Mouse (Mus musculus): ENCODE results near the gene Mtr. TPM values are rescaled to one million over a fixed set of nuclear protein-coding genes. Genes with fewer than 3 reads are reported as not detected.
"Not testable (repeated sequence)": the region's sequence is repeated elsewhere in the genome, so short reads cannot be mapped to it uniquely, and the experiment has no call there.

Mtr gene
- polyA plus RNA-seq, 1 experiment from 2014 or later, result 13.0 TPM

DNA sequence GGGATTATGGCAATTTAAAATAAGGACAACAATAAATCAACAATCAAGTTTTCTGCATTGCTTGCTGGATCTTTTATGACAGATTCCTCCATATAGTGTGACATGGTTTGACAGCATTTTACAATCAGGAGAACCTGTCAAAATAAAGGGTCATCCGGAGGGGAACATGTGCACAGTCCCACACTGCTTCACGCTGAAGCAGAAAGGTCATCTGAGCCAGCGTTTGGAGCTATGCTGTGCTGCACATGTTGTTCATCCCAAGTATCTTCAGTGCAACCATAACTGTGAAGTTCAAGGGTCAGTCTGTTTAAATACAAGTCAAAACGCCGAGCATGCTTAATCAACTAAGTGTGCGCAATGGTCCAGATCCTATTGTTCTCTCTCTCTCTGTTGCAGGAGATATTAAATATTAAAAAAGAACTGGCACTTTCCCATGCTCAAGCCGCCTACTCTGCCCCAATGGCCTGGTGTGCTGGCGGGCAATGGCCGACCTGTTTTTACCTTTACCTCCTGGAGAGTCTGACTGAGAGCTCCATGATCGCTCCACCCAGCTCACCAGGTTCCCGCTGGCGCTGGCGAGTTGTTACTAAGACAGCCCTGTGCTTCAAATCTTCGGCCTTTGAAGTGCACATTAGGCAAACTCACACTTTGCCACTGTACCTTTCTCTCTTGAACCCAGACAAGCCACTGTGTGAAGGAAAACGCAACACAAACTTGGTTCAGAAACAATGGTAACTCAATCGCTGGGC lies 81.8 kb downstream of the Mtr start:
- 36% methylated on average over 16 of the region's 16 CpGs for WGBS
- Histone ChIP-seq H3K36me3 (peaks cover 4% of the 10 kb centered on the region; the same call in 1 of the 2 replicates), H3K4me3 (no peak overlapping the region), H3K27me3 (ENCODE audit: insufficient read depth, poor library complexity, severe bottlenecking) (no peaks in the 10 kb centered on the region), H3K27ac (no peak overlapping the region), H3K9me3 (no peaks in the 10 kb centered on the region), H3K4me1 (replicated peaks) (0 out of 2 replicates have a peak, but pooled peaks cover 10% of the 10 kb centered on the region)
- no peak for DNase-seq (ENCODE audit: low spot score)

DNA sequence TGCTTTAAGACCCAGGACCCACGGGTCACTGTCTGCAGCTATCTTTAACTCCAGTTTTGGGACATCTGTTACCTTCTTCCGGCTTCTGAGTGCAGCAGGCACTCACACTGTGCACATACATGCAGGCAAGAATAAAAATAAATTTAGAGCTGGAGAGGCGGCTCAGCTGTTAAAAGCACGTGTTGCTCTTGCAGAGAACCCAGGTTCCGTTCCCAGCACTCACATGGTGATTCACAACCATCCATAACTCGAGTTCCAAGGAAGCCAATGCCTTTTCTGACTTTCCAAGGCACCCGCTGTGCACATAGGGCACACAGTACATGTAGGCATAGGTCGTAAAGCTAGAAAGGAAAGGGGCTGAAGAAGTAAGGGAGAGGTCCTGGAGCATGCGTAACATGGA lies 90.6 kb downstream of the Mtr start:
- no peaks in the 10 kb centered on the region for H3K27me3 ChIP-seq (ENCODE audit: insufficient read depth, poor library complexity, severe bottlenecking)
- WGBS, result 86% methylated on average over 9 of the region's 9 CpGs
- H3K36me3 ChIP-seq, result no peaks in the 10 kb centered on the region
- no peaks in the 10 kb centered on the region for H3K9me3 ChIP-seq
- no peak for DNase-seq (ENCODE audit: low spot score)
- H3K4me1 ChIP-seq (replicated peaks), result peaks cover 5% of the 10 kb centered on the region; the same call in 1 of the 2 replicates
- no peak overlapping the region for H3K4me3 ChIP-seq
- H3K27ac ChIP-seq, result no peak overlapping the region

DNA sequence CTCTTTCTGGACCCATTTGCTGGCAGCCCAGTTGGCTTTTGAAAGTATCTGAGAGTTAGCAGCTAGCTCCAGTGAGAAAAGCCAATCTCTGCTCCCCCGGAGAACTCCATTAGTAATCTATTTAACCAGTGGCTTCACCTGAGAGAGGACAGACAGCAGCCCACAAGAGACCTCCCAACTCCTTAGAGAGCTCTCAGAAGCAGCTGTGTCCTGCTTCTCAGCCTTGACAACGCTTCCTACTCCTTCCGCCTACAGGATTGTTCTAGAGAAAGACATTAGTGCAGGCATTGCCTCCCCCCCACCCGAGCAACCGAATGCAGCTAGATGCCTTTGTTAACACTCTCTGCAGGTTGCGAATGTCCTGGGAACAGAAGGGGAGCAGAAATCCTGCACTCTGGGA lies 91.5 kb downstream of the Mtr start:
- WGBS, result 16% methylated on average over 6 of the region's 6 CpGs
- Histone ChIP-seq H3K4me3 (no peak overlapping the region), H3K27ac (no peak overlapping the region), H3K36me3 (no peaks in the 10 kb centered on the region), H3K9me3 (no peaks in the 10 kb centered on the region), H3K4me1 (replicated peaks) (peaks cover 5% of the 10 kb centered on the region; the same call in 1 of the 2 replicates), H3K27me3 (ENCODE audit: insufficient read depth, poor library complexity, severe bottlenecking) (no peaks in the 10 kb centered on the region)
- no peak for DNase-seq (ENCODE audit: low spot score)

DNA sequence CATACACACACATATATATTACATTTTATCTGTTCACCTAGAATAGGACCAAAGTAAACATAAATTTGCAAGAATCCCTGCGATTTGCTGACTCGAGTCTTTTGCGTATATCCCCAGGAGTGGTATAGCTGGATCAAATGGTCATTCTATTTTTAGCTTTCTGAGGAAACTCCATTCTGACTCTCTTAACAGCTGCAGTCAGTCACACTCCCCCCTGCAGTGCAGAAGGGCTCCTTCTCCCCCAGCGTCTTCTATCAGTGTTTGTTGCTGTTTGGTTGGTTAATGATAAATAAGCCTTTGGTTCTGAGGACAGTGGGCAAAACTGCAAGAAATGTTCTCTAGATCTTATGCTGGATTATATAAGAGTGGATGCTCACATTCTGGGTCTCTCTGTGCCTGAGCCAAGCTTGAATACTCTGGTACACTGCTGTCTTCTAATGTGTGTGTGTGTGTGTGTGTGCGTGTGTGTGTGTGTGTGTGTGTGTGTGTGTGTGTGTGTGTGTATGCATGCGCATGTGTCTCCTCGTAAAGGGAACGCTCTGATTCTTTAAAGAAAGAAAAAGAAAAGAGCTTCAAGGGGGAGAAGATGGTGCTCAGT lies 92.4 kb downstream of the Mtr start:
- Histone ChIP-seq H3K27me3 (ENCODE audit: insufficient read depth, poor library complexity, severe bottlenecking) (no peaks in the 10 kb centered on the region), H3K36me3 (no peaks in the 10 kb centered on the region), H3K9me3 (no peaks in the 10 kb centered on the region), H3K27ac (no peak overlapping the region), H3K4me3 (no peak overlapping the region), H3K4me1 (replicated peaks) (peaks cover 5% of the 10 kb centered on the region; the same call in 1 of the 2 replicates)
- DNase-seq (ENCODE audit: low spot score), result no peak
- 71% methylated on average over 8 of the region's 8 CpGs for WGBS

DNA sequence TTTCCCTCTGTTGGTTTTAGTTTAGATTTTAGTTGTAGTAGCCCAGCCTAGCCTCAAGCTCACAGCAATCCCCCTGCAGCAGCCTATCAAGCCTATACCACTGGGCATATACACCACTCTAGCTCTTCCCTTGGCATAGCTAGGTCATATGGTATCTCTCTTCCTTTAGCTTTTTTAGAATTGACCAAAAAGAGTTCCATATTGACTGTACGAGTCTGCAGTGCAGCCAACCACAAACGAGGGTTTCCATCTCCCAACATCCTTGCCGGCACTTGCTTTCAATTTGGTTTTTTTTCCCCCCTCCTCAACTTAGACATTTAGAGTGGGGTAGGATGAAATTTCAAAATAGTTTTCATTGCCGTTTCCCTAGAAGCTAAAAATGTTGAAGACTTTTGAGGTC lies 95.5 kb downstream of the Mtr start:
- DNase-seq (ENCODE audit: low spot score), result no peak
- Histone ChIP-seq H3K4me3 (no peak overlapping the region), H3K4me1 (replicated peaks) (peaks cover 13% of the 10 kb centered on the region), H3K27me3 (ENCODE audit: insufficient read depth, poor library complexity, severe bottlenecking) (no peaks in the 10 kb centered on the region), H3K27ac (no peak overlapping the region), H3K36me3 (no peaks in the 10 kb centered on the region), H3K9me3 (no peaks in the 10 kb centered on the region)
- 91% methylated on average over 4 of the region's 4 CpGs for whole genome bisulfite sequencing

GRCm38 (mm10) chr13:12160121-12160475 lies 97.8 kb downstream of the Mtr start:
- Histone ChIP-seq H3K4me1 (replicated peaks) (peaks cover 8% of the 10 kb centered on the region; the same call in 1 of the 2 replicates), H3K9me3 (no peaks in the 10 kb centered on the region), H3K27ac (no peak overlapping the region), H3K4me3 (no peak overlapping the region), H3K36me3 (no peaks in the 10 kb centered on the region), H3K27me3 (ENCODE audit: insufficient read depth, poor library complexity, severe bottlenecking) (no peaks in the 10 kb centered on the region)
- DNase-seq (ENCODE audit: low spot score), result no peak
- 88% methylated on average over 3 of the region's 3 CpGs for WGBS

GRCm38 (mm10) chr13:12159288-12160120 lies 98.4 kb downstream of the Mtr start:
- no peak overlapping the region for H3K4me3 ChIP-seq
- no peaks in the 10 kb centered on the region for H3K9me3 ChIP-seq
- no peaks in the 10 kb centered on the region for H3K27me3 ChIP-seq (ENCODE audit: insufficient read depth, poor library complexity, severe bottlenecking)
- H3K36me3 ChIP-seq, result no peaks in the 10 kb centered on the region
- no peak overlapping the region for H3K27ac ChIP-seq
- no peak for DNase-seq (ENCODE audit: low spot score)
- peaks cover 8% of the 10 kb centered on the region; the same call in 1 of the 2 replicates for H3K4me1 ChIP-seq (replicated peaks)
- WGBS, result 60% methylated on average over 9 of the region's 9 CpGs

- peaks cover 1% of the 10 kb centered on the region; the same call in 1 of the 2 replicates for H3K4me1 ChIP-seq (replicated peaks)
- no peak overlapping the region for H3K4me3 ChIP-seq
- H3K36me3 ChIP-seq, result no peaks in the 10 kb centered on the region
- no peaks in the 10 kb centered on the region for H3K27me3 ChIP-seq (ENCODE audit: insufficient read depth, poor library complexity, severe bottlenecking)
- no peak overlapping the region for H3K27ac ChIP-seq
- 84% methylated on average over 11 of the region's 11 CpGs for WGBS
- no peaks in the 10 kb centered on the region for H3K9me3 ChIP-seq
- DNase-seq (ENCODE audit: low spot score), result no peak
Measured at GRCm38 (mm10) chr13:12153922-12154321, 104.0 kb downstream of the Mtr start.

GRCm38 (mm10) chr13:12146918-12147507 lies 110.9 kb downstream of the Mtr start:
- WGBS, result 90% methylated on average over 6 of the region's 6 CpGs
- H3K27me3 ChIP-seq (ENCODE audit: insufficient read depth, poor library complexity, severe bottlenecking), result no peaks in the 10 kb centered on the region

GRCm38 (mm10) chr13:12146402-12146801 lies 111.5 kb downstream of the Mtr start:
- 82% methylated on average over 2 of the region's 2 CpGs for WGBS
- no peak overlapping the region for H3K27ac ChIP-seq
- H3K4me1 ChIP-seq (replicated peaks), result no peaks in the 10 kb centered on the region
- no peaks in the 10 kb centered on the region for H3K36me3 ChIP-seq
- no peaks in the 10 kb centered on the region for H3K9me3 ChIP-seq
- DNase-seq (ENCODE audit: low spot score), result no peak
- H3K27me3 ChIP-seq (ENCODE audit: insufficient read depth, poor library complexity, severe bottlenecking), result no peaks in the 10 kb centered on the region
- no peak overlapping the region for H3K4me3 ChIP-seq

More at GRCm38 (mm10) chr13:12146918-12147507, 110.9 kb downstream of the Mtr start:
- no peaks in the 10 kb centered on the region for H3K36me3 ChIP-seq
- H3K9me3 ChIP-seq, result no peaks in the 10 kb centered on the region
- no peak overlapping the region for H3K27ac ChIP-seq
- DNase-seq (ENCODE audit: low spot score), result no peak
- no peaks in the 10 kb centered on the region for H3K4me1 ChIP-seq (replicated peaks)
- no peak overlapping the region for H3K4me3 ChIP-seq

DNA sequence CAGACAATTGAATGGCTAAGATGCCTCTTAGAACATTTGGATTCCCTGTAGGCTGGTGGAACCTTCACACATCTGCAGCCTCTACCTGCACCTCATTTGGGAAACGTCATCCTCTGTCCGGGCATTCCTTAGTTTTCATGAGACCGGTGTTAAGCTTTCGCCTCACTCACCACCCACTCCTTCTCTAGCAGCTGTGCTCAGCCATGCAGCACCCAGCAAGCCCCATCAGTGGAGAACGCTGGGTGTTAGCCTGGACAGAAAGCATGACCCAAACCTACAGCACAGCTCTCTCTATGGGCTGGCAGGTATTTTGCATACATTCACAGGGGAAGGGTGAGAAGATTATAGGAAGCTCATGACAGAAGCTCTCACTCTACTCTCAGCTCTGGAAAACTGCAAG lies 114.6 kb downstream of the Mtr start:
- Histone ChIP-seq H3K36me3 (no peaks in the 10 kb centered on the region), H3K9me3 (no peaks in the 10 kb centered on the region), H3K27ac (no peak overlapping the region), H3K27me3 (ENCODE audit: insufficient read depth, poor library complexity, severe bottlenecking) (no peaks in the 10 kb centered on the region), H3K4me1 (replicated peaks) (no peaks in the 10 kb centered on the region), H3K4me3 (no peak overlapping the region)
- 85% methylated on average over 5 of the region's 5 CpGs for WGBS
- no peak for DNase-seq (ENCODE audit: low spot score)

- not testable (repeated sequence) for H3K4me1 ChIP-seq (replicated peaks)
- 92% methylated on average over 10 of the region's 10 CpGs for WGBS
Measured at GRCm38 (mm10) chr13:12136461-12136860, 121.5 kb downstream of the Mtr start.

More at GRCm38 (mm10) chr13:12136461-12136860, 121.5 kb downstream of the Mtr start:
- not testable (repeated sequence) for H3K27ac ChIP-seq; H3K9me3 ChIP-seq; H3K4me3 ChIP-seq; H3K36me3 ChIP-seq; DNase-seq (ENCODE audit: low spot score); H3K27me3 ChIP-seq (ENCODE audit: insufficient read depth, poor library complexity, severe bottlenecking)
